Mouse (Mus musculus) intestine, postnatal 0 days (tissue): ENCODE measurements around the gene Fars2. TPM values are rescaled to one million over a fixed set of nuclear protein-coding genes. Genes with fewer than 3 reads are reported as not detected.

Experiments used
- ATAC-seq: fragments of 200-750 bp; cut with Nextera tagmentation; 2 replicates; pipeline ENCODE4 v1.8.0; 2017; ENCODE audit warnings: mild to moderate bottlenecking, moderate TSS enrichment, moderate library complexity
- H3K27ac ChIP-seq: fragments of 300-500 bp; sonication (generic); 2 replicates; pipeline ENCODE4 v1.5.1; 2014; ENCODE audit warnings: mild to moderate bottlenecking, low read depth, low read length, moderate library complexity
- H3K27me3 ChIP-seq: fragments of 300-500 bp; sonication (generic); replicated peaks from 2 replicates; pipeline ENCODE4 v1.6.1; 2014; ENCODE audit warnings: low read length, mixed read lengths; ENCODE audit not compliant: control insufficient read depth, insufficient read depth
- H3K36me3 ChIP-seq: fragments of 300-500 bp; sonication (generic); 2 replicates; pipeline ENCODE4 v1.6.1; 2014; ENCODE audit warnings: mild to moderate bottlenecking, moderate library complexity; ENCODE audit not compliant: control insufficient read depth, insufficient read depth
- H3K4me1 ChIP-seq: fragments of 300-500 bp; sonication (generic); replicated peaks from 2 replicates; pipeline ENCODE4 v1.6.1; 2014; ENCODE audit warnings: antibody characterized with exemption, low read length, mixed read lengths; ENCODE audit not compliant: control insufficient read depth, insufficient read depth
- H3K4me2 ChIP-seq: fragments of 300-500 bp; sonication (generic); replicated peaks from 2 replicates; pipeline ENCODE4 v1.6.1; 2014; ENCODE audit warnings: low read depth, mild to moderate bottlenecking, moderate library complexity
- H3K4me3 ChIP-seq: fragments of 300-500 bp; sonication (generic); 2 replicates; pipeline ENCODE4 v1.5.1; 2014; ENCODE audit warnings: low read depth, low read length
- H3K9ac ChIP-seq: fragments of 300-500 bp; sonication (generic); 2 replicates; pipeline ENCODE4 v1.6.1; 2014; ENCODE audit warnings: mild to moderate bottlenecking, low read depth, low read length
- H3K9me3 ChIP-seq: fragments of 300-500 bp; sonication (generic); 2 replicates; pipeline ENCODE4 v1.6.1; 2016; ENCODE audit warnings: mixed run types; ENCODE audit not compliant: control insufficient read depth
- CTCF ChIP-seq: sonication (generic); IDR thresholded peaks from 2 replicates; pipeline ENCODE4 v1.5.1; 2016; ENCODE audit warnings: low read depth, mild to moderate bottlenecking, control low read depth, antibody characterized with exemption, moderate library complexity
- WGBS: fragments of 180-500 bp; shearing (Covaris S2); extraction: QIAGEN DNeasy Blood & Tissue Kit; methylation state at CpG from one replicate; pipeline ENCODE4 v1.1.7; 2014; 5-methylcytosine and 5-hydroxymethylcytosine counted together
- polyA plus RNA-seq: library from polyadenylated mRNA; unstranded; fragments of >200 nt; fragmentation: Nextera tagmentation; extraction: Ambion mirVana; gene quantifications from 2 replicates; pipeline ENCODE4 v1.2.1, GENCODE M21; 2015

The Fars2 gene
- polyA plus RNA-seq, 1 experiment from 2014 or later = 29.8 TPM

- H3K4me2 ChIP-seq = no peak overlapping the region
- no peak overlapping the region for H3K27ac ChIP-seq
- no peak overlapping the region for H3K9ac ChIP-seq
- H3K9me3 ChIP-seq = no peaks in the 10 kb centered on the region
- peaks cover 6% of the 10 kb centered on the region; the same call in 1 of the 2 replicates for H3K36me3 ChIP-seq
- no peak overlapping the region for H3K4me3 ChIP-seq
- H3K4me1 ChIP-seq = no peaks in the 10 kb centered on the region
- ATAC-seq = no peak
- H3K27me3 ChIP-seq = no peaks in the 10 kb centered on the region
- no peak for TF ChIP-seq CTCF
- 87% methylated on average over 2 of the region's 2 CpGs for WGBS
Measured at GRCm38 (mm10) chr13:36261299-36261698, 144.1 kb downstream of the Fars2 start.

GRCm38 (mm10) chr13:36263240-36264095 is 146.3 kb downstream of the Fars2 start:
- no peak for TF ChIP-seq CTCF
- ATAC-seq = no peak
- WGBS = 68% methylated on average over 5 of the region's 5 CpGs
- Histone ChIP-seq H3K27ac (no peak overlapping the region), H3K36me3 (peaks cover 6% of the 10 kb centered on the region; the same call in 1 of the 2 replicates), H3K4me1 (no peaks in the 10 kb centered on the region), H3K27me3 (no peaks in the 10 kb centered on the region), H3K9me3 (no peaks in the 10 kb centered on the region), H3K4me3 (no peak overlapping the region), H3K4me2 (no peak overlapping the region), H3K9ac (no peak overlapping the region)

- no peaks in the 10 kb centered on the region for H3K9me3 ChIP-seq
- no peak overlapping the region for H3K4me2 ChIP-seq
- H3K27me3 ChIP-seq = no peaks in the 10 kb centered on the region
- no peak overlapping the region for H3K4me3 ChIP-seq
- peaks cover 6% of the 10 kb centered on the region; the same call in 1 of the 2 replicates for H3K36me3 ChIP-seq
- no peak overlapping the region for H3K27ac ChIP-seq
- TF ChIP-seq CTCF = 0 out of 2 replicates have a peak, but pooled peaks have one; percentile 13
- no peaks in the 10 kb centered on the region for H3K4me1 ChIP-seq
- no peak for ATAC-seq
- H3K9ac ChIP-seq = no peak overlapping the region
- WGBS = 96% methylated on average over 5 of the region's 5 CpGs
Measured at GRCm38 (mm10) chr13:36264391-36264790, 147.2 kb downstream of the Fars2 start.

GRCm38 (mm10) chr13:36265342-36265744 is 148.1 kb downstream of the Fars2 start:
- no peak for TF ChIP-seq CTCF
- no peaks in the 10 kb centered on the region for H3K4me1 ChIP-seq
- H3K4me2 ChIP-seq = no peak overlapping the region
- H3K27ac ChIP-seq = no peak overlapping the region
- WGBS = 62% methylated on average over 3 of the region's 3 CpGs
- no peak overlapping the region for H3K9ac ChIP-seq
- no peaks in the 10 kb centered on the region for H3K9me3 ChIP-seq
- H3K36me3 ChIP-seq = no peaks in the 10 kb centered on the region
- H3K4me3 ChIP-seq = no peak overlapping the region
- H3K27me3 ChIP-seq = no peaks in the 10 kb centered on the region
- no peak for ATAC-seq

- ATAC-seq = no peak
- no peak overlapping the region for H3K27ac ChIP-seq
- no peaks in the 10 kb centered on the region for H3K4me1 ChIP-seq
- no peaks in the 10 kb centered on the region for H3K27me3 ChIP-seq
- H3K9me3 ChIP-seq = no peaks in the 10 kb centered on the region
- TF ChIP-seq CTCF = no peak
- no peaks in the 10 kb centered on the region for H3K36me3 ChIP-seq
- WGBS = 89% methylated on average over 1 of the region's 1 CpGs
- H3K9ac ChIP-seq = no peak overlapping the region
- H3K4me3 ChIP-seq = no peak overlapping the region
- no peak overlapping the region for H3K4me2 ChIP-seq
Measured at GRCm38 (mm10) chr13:36267399-36267798, 150.2 kb downstream of the Fars2 start.

- peak; percentile 21; the same call in 1 of the 2 replicates for TF ChIP-seq CTCF
- no peaks in the 10 kb centered on the region for H3K36me3 ChIP-seq
- H3K4me2 ChIP-seq = no peak overlapping the region
- WGBS = 88% methylated on average over 1 of the region's 1 CpGs
- H3K27me3 ChIP-seq = no peaks in the 10 kb centered on the region
- H3K9me3 ChIP-seq = no peaks in the 10 kb centered on the region
- H3K4me1 ChIP-seq = no peaks in the 10 kb centered on the region
- no peak for ATAC-seq
- no peak overlapping the region for H3K27ac ChIP-seq
- no peak overlapping the region for H3K9ac ChIP-seq
- H3K4me3 ChIP-seq = no peak overlapping the region
Measured at GRCm38 (mm10) chr13:36270867-36271266, 153.7 kb downstream of the Fars2 start.
